Mouse (Mus musculus) lung, embryonic 16.5 days (tissue): ENCODE results near the gene Zbtb25. TPM values are rescaled to one million over a fixed set of nuclear protein-coding genes. Genes with fewer than 3 reads are reported as not detected.
A peak's percentile ranks its signal among the peaks of the same experiment; 100 is the strongest.

ENCODE experiments used
- ATAC-seq: fragments of 200-750 bp; cut with Nextera tagmentation; 2 replicates; pipeline ENCODE4 v1.8.0; 2017; ENCODE audit warnings: low read depth, mild to moderate bottlenecking, moderate library complexity
- H3K27ac ChIP-seq: fragments of 300-500 bp; sonication (generic); 2 replicates; pipeline ENCODE4 v1.5.1; 2014; ENCODE audit warnings: mild to moderate bottlenecking, control low read depth, low read length
- H3K27me3 ChIP-seq: fragments of 300-500 bp; sonication (generic); 2 replicates; pipeline ENCODE4 v1.6.1; 2014; ENCODE audit warnings: low read depth, low read length, mixed read lengths; ENCODE audit not compliant: control insufficient read depth, insufficient read depth
- H3K36me3 ChIP-seq: fragments of 300-500 bp; sonication (generic); 2 replicates; pipeline ENCODE4 v1.6.1; 2014; ENCODE audit warnings: low read length; ENCODE audit not compliant: control insufficient read depth, insufficient read depth
- H3K4me1 ChIP-seq: fragments of 300-500 bp; sonication (generic); replicated peaks from 2 replicates; pipeline ENCODE4 v1.6.1; 2014; ENCODE audit warnings: low read length, mixed read lengths; ENCODE audit not compliant: control insufficient read depth, insufficient read depth
- H3K4me2 ChIP-seq: fragments of 300-500 bp; sonication (generic); 2 replicates; pipeline ENCODE4 v1.6.1; 2014; ENCODE audit warnings: low read depth, low read length, control low read depth
- H3K4me3 ChIP-seq: fragments of 300-500 bp; sonication (generic); 2 replicates; pipeline ENCODE4 v1.5.1; 2014; ENCODE audit warnings: mild to moderate bottlenecking, low read length, control low read depth
- H3K9ac ChIP-seq: fragments of 300-500 bp; sonication (generic); 2 replicates; pipeline ENCODE4 v1.6.1; 2014; ENCODE audit warnings: low read length, control low read depth
- H3K9me3 ChIP-seq: fragments of 300-500 bp; sonication (generic); 2 replicates; pipeline ENCODE4 v1.6.1; 2016; ENCODE audit warnings: low read length; ENCODE audit not compliant: control insufficient read depth
- WGBS: fragments of 180-500 bp; shearing (Covaris S2); extraction: QIAGEN DNeasy Blood & Tissue Kit; methylation state at CpG from one replicate; pipeline ENCODE4 v1.1.7; 2014; 5-methylcytosine and 5-hydroxymethylcytosine counted together
- polyA plus RNA-seq: library from polyadenylated mRNA; unstranded; fragments of >200 nt; fragmentation: Nextera tagmentation; extraction: Ambion mirVana; gene quantifications from 2 replicates; pipeline ENCODE4 v1.2.1, GENCODE M21; 2015

Zbtb25 gene
- polyA plus RNA-seq, 1 experiment from 2014 or later, result 16.9 TPM

DNA sequence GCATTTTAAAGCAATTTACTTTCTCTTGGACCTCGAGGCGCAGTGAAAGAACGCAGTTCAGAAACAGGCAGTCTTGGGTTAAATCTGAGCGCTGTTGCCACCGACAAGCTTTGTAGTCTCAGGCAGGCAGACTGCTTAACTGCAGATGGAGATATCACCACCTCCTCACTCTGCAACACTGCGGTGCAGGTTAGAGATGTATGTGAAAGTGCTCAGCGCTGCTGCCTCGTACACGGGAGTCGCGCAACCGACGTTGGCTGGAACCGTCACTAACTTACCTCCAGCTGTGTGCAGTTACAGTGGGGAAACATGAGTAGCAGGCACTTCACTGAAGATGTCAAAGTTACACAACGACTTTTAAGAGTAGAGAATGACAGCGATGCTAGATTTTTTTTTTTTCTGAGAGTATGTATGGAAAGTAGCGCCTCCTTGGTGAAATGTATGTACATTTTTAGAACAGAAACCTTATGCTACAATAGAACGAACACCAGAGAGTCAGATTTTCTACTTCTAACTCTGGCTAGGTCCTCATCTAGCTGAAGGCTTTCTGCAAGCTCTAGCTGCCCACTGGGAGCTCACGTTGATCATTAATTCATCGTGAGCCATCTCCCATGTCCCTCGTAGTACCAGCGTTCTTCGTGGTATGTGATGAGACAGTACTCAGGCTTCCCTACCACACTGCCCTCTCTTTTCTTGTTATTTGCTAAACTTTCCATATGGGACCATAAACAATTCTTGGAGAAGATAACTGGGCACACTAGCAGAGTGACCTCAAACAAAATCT lies 42.8 kb downstream of the Zbtb25 start:
- H3K27me3 ChIP-seq, result no peaks in the 10 kb centered on the region
- peak overlapping the region; percentile 91 for H3K4me2 ChIP-seq
- ATAC-seq, result no peak
- no peaks in the 10 kb centered on the region for H3K9me3 ChIP-seq
- no peaks in the 10 kb centered on the region for H3K36me3 ChIP-seq
- peak overlapping the region; percentile 72 for H3K4me3 ChIP-seq
- no peak overlapping the region for H3K27ac ChIP-seq
- H3K9ac ChIP-seq, result peak overlapping the region; percentile 13
- WGBS, result 62% methylated on average over 23 of the region's 23 CpGs
- no peaks in the 10 kb centered on the region; the same call in 1 of the 2 replicates for H3K4me1 ChIP-seq

DNA sequence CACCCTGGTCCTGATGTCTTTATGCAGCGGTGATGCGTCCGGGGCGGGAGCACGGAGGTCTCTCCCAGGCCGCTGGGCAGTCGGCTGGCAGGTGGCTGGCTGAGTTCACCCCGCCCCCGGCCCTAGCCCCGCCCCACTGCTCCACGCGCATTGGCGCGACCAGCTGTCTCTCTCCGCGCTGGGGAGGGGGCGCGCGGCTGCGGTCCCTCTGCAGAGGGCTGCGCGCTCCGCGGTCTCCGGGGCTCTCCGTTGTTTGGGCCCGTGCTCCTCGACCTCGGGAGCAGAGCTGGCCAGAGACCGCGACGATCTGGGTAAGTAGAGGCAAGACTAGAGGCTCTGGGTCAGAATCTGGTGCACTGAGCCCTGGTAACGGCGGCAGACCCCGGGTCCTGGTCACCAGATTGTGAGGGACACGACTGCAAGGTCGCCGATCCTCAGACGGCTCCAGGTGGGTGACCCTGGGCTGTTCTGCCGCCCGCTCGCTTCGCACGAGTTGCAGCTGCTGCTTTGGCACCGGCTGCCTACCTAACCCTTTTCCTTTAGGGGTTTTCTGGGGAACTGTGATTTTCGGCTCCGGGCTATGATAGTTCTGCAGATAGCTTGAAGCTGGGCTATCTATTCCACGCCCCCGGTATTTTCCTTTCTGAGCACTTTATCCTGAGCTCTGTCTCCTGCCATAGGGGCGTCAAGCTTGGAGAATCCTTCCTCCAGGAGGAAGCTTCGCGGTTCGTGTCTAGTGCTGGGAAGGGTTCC lies 44.5 kb downstream of the Zbtb25 start, which contains the start of gene Akap5:
TSS of gene Akap5 (plus strand) at position 213 of the 753 bp plus-strand sequence.
- peak; percentile 95 for ATAC-seq
- H3K9ac ChIP-seq, result peak within 1 kb of the TSS; percentile 77
- H3K27me3 ChIP-seq, result no peaks in the 10 kb centered on the region
- peaks cover 6% of the 10 kb centered on the region for H3K4me1 ChIP-seq
- H3K4me3 ChIP-seq, result peak within 1 kb of the TSS; percentile 72
- H3K36me3 ChIP-seq, result no peaks in the 10 kb centered on the region
- peak within 1 kb of the TSS; percentile 62 for H3K27ac ChIP-seq
- peak within 1 kb of the TSS; percentile 91 for H3K4me2 ChIP-seq
- no peaks in the 10 kb centered on the region for H3K9me3 ChIP-seq
- under 1% methylated on average over 53 of the region's 53 CpGs for WGBS

DNA sequence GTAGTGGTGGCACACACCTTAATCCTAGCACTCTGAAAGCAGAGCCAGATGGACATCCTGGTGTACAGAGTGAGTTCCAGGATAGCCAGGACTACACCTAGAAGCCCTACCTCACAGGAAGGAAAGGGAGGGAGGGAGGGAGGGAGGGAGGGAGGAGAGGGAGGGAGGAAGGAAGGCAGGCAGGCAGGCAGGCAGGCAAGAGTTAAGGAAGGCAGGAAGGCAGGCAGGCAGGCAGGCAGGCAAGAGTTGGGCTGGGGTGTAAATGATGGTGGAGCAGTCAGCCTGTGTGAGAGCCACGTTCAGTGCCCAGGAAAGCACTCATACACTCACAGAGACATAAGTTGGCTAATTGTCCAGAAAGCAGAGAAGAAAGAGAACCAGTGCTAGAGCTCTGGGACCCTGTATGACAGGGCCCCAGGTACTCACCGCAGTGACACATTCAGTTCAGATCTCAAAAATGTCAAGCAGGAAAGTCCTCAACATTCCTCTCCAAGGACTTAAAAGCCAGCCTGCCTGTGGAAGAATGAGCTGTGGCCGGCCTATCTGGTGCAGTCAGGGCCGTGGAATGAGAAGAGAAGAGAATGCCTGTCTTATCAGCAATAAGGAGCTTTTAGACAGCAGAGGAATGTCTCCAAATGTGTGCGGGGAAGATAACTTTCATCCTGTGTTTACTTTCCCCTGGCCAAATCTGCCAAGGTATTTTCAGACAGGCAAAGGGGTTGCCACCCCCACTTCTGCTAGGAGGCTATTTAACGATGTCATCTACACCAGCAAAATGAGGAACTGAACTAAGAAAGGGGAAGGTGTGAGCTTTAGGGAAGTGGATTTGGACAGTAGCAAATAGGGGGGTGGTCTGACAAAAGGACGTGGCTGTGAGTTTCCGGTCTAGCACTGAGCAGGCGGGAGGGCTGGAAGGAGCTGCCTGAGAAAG lies 50.9 kb downstream of the Zbtb25 start:
- Histone ChIP-seq H3K36me3 (peaks cover 11% of the 10 kb centered on the region), H3K4me3 (no peak overlapping the region), H3K9ac (peak overlapping the region; percentile 10), H3K27ac (peak overlapping the region; percentile 83), H3K27me3 (no peaks in the 10 kb centered on the region), H3K4me1 (peaks cover 29% of the 10 kb centered on the region), H3K4me2 (no peak overlapping the region), H3K9me3 (no peaks in the 10 kb centered on the region)
- 6% methylated on average over 9 of the region's 9 CpGs for WGBS
- ATAC-seq, result peak; percentile 91

DNA sequence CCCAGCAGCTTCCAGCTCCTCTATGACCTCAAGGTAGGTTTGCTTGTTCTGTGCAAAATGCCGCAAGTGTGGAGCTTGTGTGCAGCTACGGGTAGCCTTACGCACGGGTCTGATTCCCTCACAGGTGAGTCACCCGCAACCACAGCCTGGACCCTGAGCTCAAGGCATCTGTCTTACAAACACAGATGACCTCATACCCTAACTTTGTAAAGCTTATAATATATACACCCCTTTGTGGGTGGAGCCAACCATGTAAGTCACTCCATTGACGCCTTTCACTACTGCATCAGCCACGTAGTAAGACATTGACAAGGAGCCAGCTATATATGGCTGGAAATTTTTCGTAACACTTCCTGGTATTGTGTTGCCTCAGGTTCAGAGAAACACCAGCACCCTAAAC lies 57.5 kb downstream of the Zbtb25 start:
- Histone ChIP-seq H3K9ac (no peak overlapping the region), H3K4me3 (no peak overlapping the region), H3K4me2 (no peak overlapping the region), H3K9me3 (no peaks in the 10 kb centered on the region), H3K27me3 (no peaks in the 10 kb centered on the region), H3K4me1 (peaks cover 18% of the 10 kb centered on the region), H3K36me3 (peaks cover 17% of the 10 kb centered on the region), H3K27ac (0 out of 2 replicates have a peak overlapping the region, but pooled peaks have one; percentile 26)
- ATAC-seq, result peak; percentile 13; the same call in 1 of the 2 replicates
- 70% methylated on average over 8 of the region's 8 CpGs for WGBS

DNA sequence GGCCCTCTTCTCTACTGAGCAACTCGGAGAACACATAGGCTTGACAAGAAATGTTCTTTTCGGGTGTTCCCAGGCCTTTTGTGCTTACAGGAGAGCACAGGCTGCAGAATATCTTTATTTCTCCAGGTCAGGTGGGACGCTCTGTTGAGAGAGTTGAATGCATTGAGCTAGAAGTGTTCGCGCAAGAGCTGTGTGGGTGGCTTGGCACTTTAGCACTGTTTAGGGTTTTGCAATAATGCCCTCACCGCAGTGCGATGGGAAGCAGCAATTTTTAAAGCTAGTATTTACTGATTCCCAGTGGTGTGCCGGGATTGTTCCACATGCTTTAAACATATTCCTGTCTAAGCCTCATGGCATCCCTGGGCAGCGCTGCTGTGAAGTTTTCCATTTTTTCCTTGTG lies 58.2 kb downstream of the Zbtb25 start:
- H3K27ac ChIP-seq, result no peak overlapping the region
- no peak overlapping the region for H3K9ac ChIP-seq
- peaks cover 17% of the 10 kb centered on the region for H3K36me3 ChIP-seq
- H3K27me3 ChIP-seq, result no peaks in the 10 kb centered on the region
- H3K9me3 ChIP-seq, result no peaks in the 10 kb centered on the region
- H3K4me1 ChIP-seq, result peaks cover 25% of the 10 kb centered on the region
- no peak for ATAC-seq
- no peak overlapping the region for H3K4me3 ChIP-seq
- H3K4me2 ChIP-seq, result no peak overlapping the region
- WGBS, result 76% methylated on average over 9 of the region's 9 CpGs

DNA sequence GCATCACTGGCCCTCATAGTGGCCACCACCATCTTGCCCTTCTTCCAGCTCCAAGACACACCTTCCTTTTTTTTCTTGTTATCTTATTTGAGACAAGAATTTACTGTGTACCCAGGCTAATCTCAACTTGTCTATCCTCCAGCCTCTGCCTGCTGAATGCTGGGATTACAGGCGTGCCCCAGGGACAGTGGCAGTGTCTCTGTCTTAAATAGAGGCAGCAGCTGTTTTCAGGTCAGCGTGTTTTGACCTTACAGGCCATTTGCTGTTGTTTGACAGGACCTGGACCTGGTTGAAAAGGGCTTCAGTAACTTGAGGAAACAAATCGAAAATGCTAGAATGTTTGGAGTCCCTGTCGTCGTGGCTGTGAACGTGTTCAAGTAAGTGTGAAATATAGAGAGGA lies 58.8 kb downstream of the Zbtb25 start:
- WGBS, result 61% methylated on average over 6 of the region's 6 CpGs
- Histone ChIP-seq H3K36me3 (peaks cover 13% of the 10 kb centered on the region), H3K27me3 (no peaks in the 10 kb centered on the region), H3K9ac (no peak overlapping the region), H3K27ac (0 out of 2 replicates have a peak overlapping the region, but pooled peaks have one; percentile 15), H3K9me3 (no peaks in the 10 kb centered on the region), H3K4me1 (peaks cover 25% of the 10 kb centered on the region), H3K4me2 (no peak overlapping the region), H3K4me3 (no peak overlapping the region)
- no peak for ATAC-seq

DNA sequence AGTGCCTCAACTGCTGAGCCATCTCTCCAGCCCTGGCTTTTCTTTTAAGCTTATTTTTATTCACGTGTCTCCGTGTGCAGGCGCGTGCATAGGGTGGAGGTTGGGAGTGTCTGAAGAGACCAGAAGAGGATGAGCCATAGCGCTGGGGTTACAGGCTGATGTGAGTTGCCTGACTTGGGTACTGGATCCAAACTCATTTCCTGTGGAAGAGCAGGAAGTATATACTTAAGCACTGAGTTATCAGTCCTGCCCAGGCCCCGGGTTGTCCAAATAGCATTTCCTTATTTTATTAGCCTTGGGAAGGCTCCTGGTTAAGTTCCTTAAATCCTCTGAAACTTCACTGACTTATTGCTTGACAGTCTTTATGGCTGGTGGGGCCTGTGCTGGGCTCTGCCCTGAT lies 59.4 kb downstream of the Zbtb25 start:
- 62% methylated on average over 6 of the region's 6 CpGs for WGBS
- Histone ChIP-seq H3K4me2 (no peak overlapping the region), H3K9ac (no peak overlapping the region), H3K9me3 (no peaks in the 10 kb centered on the region), H3K4me1 (peaks cover 25% of the 10 kb centered on the region), H3K27me3 (no peaks in the 10 kb centered on the region), H3K27ac (no peak overlapping the region), H3K36me3 (peaks cover 10% of the 10 kb centered on the region), H3K4me3 (no peak overlapping the region)
- peak; percentile 32; the same call in 1 of the 2 replicates for ATAC-seq

DNA sequence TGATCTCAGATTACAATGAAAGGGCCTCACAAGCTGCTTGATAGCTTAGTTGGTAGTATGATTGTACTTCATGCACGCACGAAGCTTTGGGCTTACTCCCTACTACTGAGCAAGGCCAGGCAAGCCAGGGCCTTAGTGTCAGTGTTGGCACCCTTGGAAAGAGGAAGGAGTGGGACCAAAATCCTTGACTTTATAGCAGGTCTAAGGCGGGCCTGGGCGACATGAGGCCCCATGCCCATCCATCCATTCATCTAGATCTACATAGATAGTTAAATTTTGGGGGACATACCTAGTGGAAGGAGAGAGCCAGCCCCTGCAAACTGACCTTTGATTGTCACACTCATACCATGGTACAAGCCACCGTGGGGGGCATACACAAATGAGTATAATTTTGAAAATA lies 61.0 kb downstream of the Zbtb25 start:
- Histone ChIP-seq H3K4me1 (peaks cover 25% of the 10 kb centered on the region), H3K27me3 (no peaks in the 10 kb centered on the region), H3K9me3 (no peaks in the 10 kb centered on the region), H3K36me3 (peaks cover 8% of the 10 kb centered on the region), H3K27ac (peak overlapping the region; percentile 86), H3K9ac (no peak overlapping the region), H3K4me3 (no peak overlapping the region), H3K4me2 (no peak overlapping the region)
- no peak for ATAC-seq
- 85% methylated on average over 5 of the region's 5 CpGs for WGBS
